Mouse (Mus musculus): ENCODE measurements around the gene Atoh8.

GRCm38 (mm10) chr6:72232870-72233269 is 2.5 kb downstream of the Atoh8 start:
- TF ChIP-seq CTCF (conservative IDR thresholded peaks at IDR 0.05; ENCODE audit: low read length) (no peak), POU5F1 (IDR thresholded peaks at IDR 0.05; ENCODE audit: borderline replicate concordance, low read length) (no peak), NANOG (IDR thresholded peaks at IDR 0.05; ENCODE audit: borderline replicate concordance, low read length) (no peak)
